Mouse (Mus musculus): ENCODE measurements at regions not wholly inside any gene's neighbourhood (a gene's known extent, or its start where the extent isn't known, plus 50 kb on each side); places are given as distances from the start of the nearest gene placed in this dataset.

GRCm38 (mm10) chr6:81808712-81809111 lies 114.8 kb upstream of the Gcfc2 start:
- H3K4me1 ChIP-seq (ENCODE audit: insufficient read depth, low read length), result no peaks in the 10 kb centered on the region
- 93% methylated on average over 13 of the region's 13 CpGs for WGBS
- TF ChIP-seq CTCF (IDR thresholded peaks at IDR 0.05; ENCODE audit: low read depth), result no peak
- H3K4me2 ChIP-seq (ENCODE audit: low read depth, low read length), result no peak overlapping the region
- no peaks in the 10 kb centered on the region for H3K36me3 ChIP-seq (ENCODE audit: insufficient read depth, low read length)
- no peak overlapping the region for H3K27ac ChIP-seq
- DNase-seq (ENCODE audit: low spot score) (no peak), ATAC-seq (no peak)
- H3K4me3 ChIP-seq (ENCODE audit: low read length), result no peak overlapping the region
- no peaks in the 10 kb centered on the region for H3K9me3 ChIP-seq (ENCODE audit: low read length)
- H3K9ac ChIP-seq (replicated peaks; ENCODE audit: low read length), result no peak overlapping the region
- no peaks in the 10 kb centered on the region for H3K27me3 ChIP-seq (ENCODE audit: insufficient read depth, low read length)

- 73% methylated on average over 8 of the region's 8 CpGs for WGBS
- Histone ChIP-seq H3K4me1 (ENCODE audit: insufficient read depth, low read length) (no peaks in the 10 kb centered on the region), H3K4me2 (ENCODE audit: low read depth, low read length) (no peak overlapping the region), H3K4me3 (ENCODE audit: low read length) (no peak overlapping the region), H3K36me3 (ENCODE audit: insufficient read depth, low read length) (no peaks in the 10 kb centered on the region), H3K27ac (no peak overlapping the region), H3K9ac (replicated peaks; ENCODE audit: low read length) (no peak overlapping the region), H3K9me3 (ENCODE audit: low read length) (no peaks in the 10 kb centered on the region), H3K27me3 (ENCODE audit: insufficient read depth, low read length) (no peaks in the 10 kb centered on the region)
- DNase-seq (ENCODE audit: low spot score) (peak; percentile 17), ATAC-seq (no peak)
- peak; percentile 10; the same call in 1 of the 2 replicates for TF ChIP-seq CTCF (IDR thresholded peaks at IDR 0.05; ENCODE audit: low read depth)
Measured at GRCm38 (mm10) chr6:81815248-81815961, 108.1 kb upstream of the Gcfc2 start.

GRCm38 (mm10) chr6:81815962-81816338 lies 107.5 kb upstream of the Gcfc2 start:
- H3K36me3 ChIP-seq (ENCODE audit: insufficient read depth, low read length), result no peaks in the 10 kb centered on the region

GRCm38 (mm10) chr6:81817050-81817827 lies 106.2 kb upstream of the Gcfc2 start:
- DNase-seq (ENCODE audit: low spot score) (peak; percentile 87), ATAC-seq (peak; percentile 84)
- peak; percentile 84 for TF ChIP-seq CTCF (IDR thresholded peaks at IDR 0.05; ENCODE audit: low read depth)
- no peak overlapping the region for H3K4me2 ChIP-seq (ENCODE audit: low read depth, low read length)
- no peaks in the 10 kb centered on the region for H3K27me3 ChIP-seq (ENCODE audit: insufficient read depth, low read length)
- H3K4me3 ChIP-seq (ENCODE audit: low read length), result no peak overlapping the region
- 59% methylated on average over 9 of the region's 9 CpGs for WGBS
- no peaks in the 10 kb centered on the region for H3K4me1 ChIP-seq (ENCODE audit: insufficient read depth, low read length)
- H3K9ac ChIP-seq (replicated peaks; ENCODE audit: low read length), result no peak overlapping the region
- no peaks in the 10 kb centered on the region for H3K9me3 ChIP-seq (ENCODE audit: low read length)
- no peak overlapping the region for H3K27ac ChIP-seq
- no peaks in the 10 kb centered on the region for H3K36me3 ChIP-seq (ENCODE audit: insufficient read depth, low read length)

More at GRCm38 (mm10) chr6:81815962-81816338, 107.5 kb upstream of the Gcfc2 start:
- Histone ChIP-seq H3K4me1 (ENCODE audit: insufficient read depth, low read length) (no peaks in the 10 kb centered on the region), H3K9me3 (ENCODE audit: low read length) (no peaks in the 10 kb centered on the region), H3K27ac (peak overlapping the region; percentile 15; the same call in 1 of the 2 replicates), H3K4me3 (ENCODE audit: low read length) (no peak overlapping the region), H3K27me3 (ENCODE audit: insufficient read depth, low read length) (no peaks in the 10 kb centered on the region), H3K9ac (replicated peaks; ENCODE audit: low read length) (no peak overlapping the region), H3K4me2 (ENCODE audit: low read depth, low read length) (no peak overlapping the region)
- 57% methylated on average over 7 of the region's 7 CpGs for WGBS
- ATAC-seq, result no peak
- TF ChIP-seq CTCF (IDR thresholded peaks at IDR 0.05; ENCODE audit: low read depth), result no peak
- peak; percentile 55 for DNase-seq (ENCODE audit: low spot score)

- ATAC-seq, result no peak
- no peaks in the 10 kb centered on the region for H3K36me3 ChIP-seq (ENCODE audit: insufficient read depth, low read length)
- H3K4me3 ChIP-seq (ENCODE audit: low read length), result no peak overlapping the region
- WGBS, result 96% methylated on average over 10 of the region's 10 CpGs
- H3K9me3 ChIP-seq (ENCODE audit: low read length), result no peaks in the 10 kb centered on the region
- no peak overlapping the region for H3K4me2 ChIP-seq (ENCODE audit: low read depth, low read length)
- no peaks in the 10 kb centered on the region for H3K27me3 ChIP-seq (ENCODE audit: insufficient read depth, low read length)
- H3K9ac ChIP-seq (replicated peaks; ENCODE audit: low read length), result no peak overlapping the region
- H3K27ac ChIP-seq, result no peak overlapping the region
- no peak for DNase-seq (ENCODE audit: low spot score)
- no peaks in the 10 kb centered on the region for H3K4me1 ChIP-seq (ENCODE audit: insufficient read depth, low read length)
- no peak for TF ChIP-seq CTCF (IDR thresholded peaks at IDR 0.05; ENCODE audit: low read depth)
Measured at GRCm38 (mm10) chr6:81818573-81818972, 104.9 kb upstream of the Gcfc2 start.

- H3K36me3 ChIP-seq (ENCODE audit: insufficient read depth, low read length), result no peaks in the 10 kb centered on the region
- no peaks in the 10 kb centered on the region for H3K27me3 ChIP-seq (ENCODE audit: insufficient read depth, low read length)
- no peak overlapping the region for H3K9ac ChIP-seq (replicated peaks; ENCODE audit: low read length)
- no peak for TF ChIP-seq CTCF (IDR thresholded peaks at IDR 0.05; ENCODE audit: low read depth)
- no peak overlapping the region for H3K27ac ChIP-seq
- H3K4me3 ChIP-seq (ENCODE audit: low read length), result no peak overlapping the region
- DNase-seq (ENCODE audit: low spot score) (no peak), ATAC-seq (no peak)
- no peaks in the 10 kb centered on the region for H3K4me1 ChIP-seq (ENCODE audit: insufficient read depth, low read length)
- H3K4me2 ChIP-seq (ENCODE audit: low read depth, low read length), result no peak overlapping the region
- H3K9me3 ChIP-seq (ENCODE audit: low read length), result no peaks in the 10 kb centered on the region
- 64% methylated on average over 5 of the region's 5 CpGs for WGBS
Measured at GRCm38 (mm10) chr6:81820078-81820477, 103.4 kb upstream of the Gcfc2 start.

All from hindbrain, postnatal 0 days (tissue).